Mouse (Mus musculus) liver, embryonic 14.5 days (tissue): ENCODE data around the gene Gm11172. TPM values are rescaled to one million over a fixed set of nuclear protein-coding genes. Genes with fewer than 3 reads are reported as not detected.

ENCODE experiments used
- ATAC-seq: fragments of 200-750 bp; cut with Nextera tagmentation; 2 replicates; pipeline ENCODE4 v1.8.0; 2017; ENCODE audit warnings: moderate number of reproducible peaks, mild to moderate bottlenecking, moderate library complexity; ENCODE audit not compliant: insufficient read depth
- DNase-seq, 3 experiments: peaks; one replicate each; pipeline ENCODE4 v3.0.0-alpha.2; 2012 to 2013; ENCODE audit warnings: low read depth in 3 of 3, low spot score in 3 of 3
- H3K27ac ChIP-seq: fragments of 300-500 bp; sonication (generic); 2 replicates; pipeline ENCODE4 v1.5.1; 2014; ENCODE audit warnings: moderate library complexity, mild to moderate bottlenecking, control low read depth, inconsistent platforms
- H3K27me3 ChIP-seq: fragments of 300-500 bp; sonication (generic); 2 replicates; pipeline ENCODE4 v1.6.1; 2014; ENCODE audit warnings: mild to moderate bottlenecking, low read length, moderate library complexity; ENCODE audit not compliant: control insufficient read depth, insufficient read depth
- H3K36me3 ChIP-seq: fragments of 300-500 bp; sonication (generic); replicated peaks from 2 replicates; pipeline ENCODE4 v1.6.1; 2014; ENCODE audit warnings: low read depth; ENCODE audit not compliant: control insufficient read depth, insufficient read depth
- H3K4me1 ChIP-seq, 2 experiments: fragments of 200-500 bp in 1 of 2; fragments of 300-500 bp in 1 of 2; sonication (generic) in 1 of 2; replicated peaks; 2 replicates each; pipeline ENCODE4 v1.6.1; 2012 to 2014; ENCODE audit warnings: antibody characterized with exemption in 1 of 2, inconsistent platforms in 1 of 2, low read length in 1 of 2; ENCODE audit not compliant: control insufficient read depth in 2 of 2, insufficient read depth in 2 of 2
- H3K4me2 ChIP-seq: fragments of 300-500 bp; sonication (generic); 2 replicates; pipeline ENCODE4 v1.6.1; 2014; ENCODE audit warnings: low read depth, mild to moderate bottlenecking, control low read depth, moderate library complexity
- H3K4me3 ChIP-seq, 2 experiments: fragments of 200-500 bp in 1 of 2; fragments of 300-500 bp in 1 of 2; sonication (generic) in 1 of 2; 2 replicates each; pipeline ENCODE4 v1.5.1; 2012 to 2014; ENCODE audit warnings: low read depth in 2 of 2, low read length in 2 of 2, mild to moderate bottlenecking in 2 of 2, control low read depth in 1 of 2, inconsistent platforms in 1 of 2, moderate library complexity in 1 of 2; ENCODE audit not compliant: insufficient read depth in 1 of 2
- H3K9ac ChIP-seq: fragments of 300-500 bp; sonication (generic); replicated peaks from 2 replicates; pipeline ENCODE4 v1.6.1; 2014; ENCODE audit warnings: mild to moderate bottlenecking, control low read depth, moderate library complexity
- H3K9me3 ChIP-seq: fragments of 300-500 bp; sonication (generic); 2 replicates; pipeline ENCODE4 v1.6.1; 2016; ENCODE audit warnings: low read length, mixed read lengths; ENCODE audit not compliant: control insufficient read depth
- CTCF ChIP-seq: IDR thresholded peaks from 2 replicates; pipeline ENCODE4 v1.5.1; 2016; ENCODE audit warnings: antibody characterized with exemption, low read depth, control low read depth
- EP300 ChIP-seq: IDR thresholded peaks from 2 replicates; pipeline ENCODE4 v1.6.1; 2016; ENCODE audit warnings: antibody characterized with exemption, low read depth
- WGBS: fragments of 180-500 bp; shearing (Covaris S2); extraction: QIAGEN DNeasy Blood & Tissue Kit; methylation state at CpG from one replicate; pipeline ENCODE4 v1.1.7; 2014; ENCODE audit not compliant: insufficient replicate concordance; 5-methylcytosine and 5-hydroxymethylcytosine counted together
- polyA plus RNA-seq, 2 experiments: library from polyadenylated mRNA; depleted of rRNA in 1 of 2; stranded (reverse) in 1 of 2; unstranded in 1 of 2; fragments of >200 nt; fragmentation: Nextera tagmentation in 1 of 2; extraction: Ambion mirVana in 1 of 2; gene quantifications; 2 replicates each; pipeline versions ENCODE4 v1.2.1 to v1.2.3; 2012 to 2014

Gm11172 gene
- polyA plus RNA-seq, 2 experiments, result not detected

DNA sequence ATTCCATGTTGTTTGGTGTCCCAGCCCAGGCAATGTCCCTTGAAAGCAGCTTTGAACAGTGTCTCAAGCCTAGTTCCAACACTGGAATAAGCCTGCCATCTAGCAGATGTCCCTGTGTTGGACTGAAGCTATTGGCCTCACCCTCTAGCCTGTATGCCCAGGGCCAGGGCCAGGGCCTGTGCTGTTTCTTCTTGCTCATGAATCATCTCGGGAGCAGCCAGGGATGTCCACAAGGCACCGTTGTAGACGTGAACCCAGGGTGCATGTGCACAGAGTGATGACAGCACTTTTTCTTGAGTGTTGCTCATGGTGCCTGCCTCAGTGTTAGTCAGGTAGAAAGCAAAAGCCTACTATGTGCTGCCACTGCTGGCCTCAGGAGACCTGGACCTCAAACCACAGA is 24.5 kb downstream of the Gm11172 start:
- Histone ChIP-seq H3K27me3 (no peaks in the 10 kb centered on the region), H3K4me2 (no peak overlapping the region), H3K4me1 (peaks cover 6 to 18% of the 10 kb centered on the region in 2 experiments), H3K27ac (no peak overlapping the region), H3K9me3 (no peaks in the 10 kb centered on the region), H3K9ac (no peak overlapping the region), H3K36me3 (no peaks in the 10 kb centered on the region), H3K4me3 (no peak overlapping the region)
- TF ChIP-seq EP300 (no peak), CTCF (no peak)
- DNase-seq (no peak), ATAC-seq (no peak)
- 69% methylated on average over 3 of the region's 3 CpGs for WGBS

DNA sequence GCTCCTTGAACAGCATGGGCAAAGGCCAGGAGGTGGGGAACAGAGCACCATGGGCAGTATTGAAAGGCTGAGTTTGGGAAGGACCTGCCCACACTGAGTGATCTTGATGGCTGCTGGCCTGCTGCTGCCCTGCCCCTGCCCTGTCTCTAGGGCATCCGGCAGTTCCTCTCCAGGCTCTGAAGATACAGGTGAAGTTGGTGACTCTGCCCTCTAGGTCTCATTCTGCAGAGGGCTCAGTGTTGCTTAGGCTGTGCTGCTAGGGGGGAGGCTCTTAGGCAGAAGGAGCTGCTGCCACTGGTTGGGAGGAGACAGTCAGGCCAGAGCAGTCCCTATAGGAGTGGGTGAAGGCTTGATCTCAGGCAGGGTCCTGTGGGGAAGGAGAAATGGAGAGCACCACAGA is 25.2 kb downstream of the Gm11172 start:
- Histone ChIP-seq H3K4me2 (no peak overlapping the region), H3K4me3 (no peak overlapping the region), H3K9me3 (no peaks in the 10 kb centered on the region), H3K9ac (no peak overlapping the region), H3K27me3 (no peaks in the 10 kb centered on the region), H3K27ac (no peak overlapping the region), H3K4me1 (peaks cover 6 to 18% of the 10 kb centered on the region in 2 experiments), H3K36me3 (no peaks in the 10 kb centered on the region)
- ATAC-seq (no peak), DNase-seq (no peak)
- WGBS, result 74% methylated on average over 1 of the region's 1 CpGs
- TF ChIP-seq CTCF (no peak), EP300 (no peak)

DNA sequence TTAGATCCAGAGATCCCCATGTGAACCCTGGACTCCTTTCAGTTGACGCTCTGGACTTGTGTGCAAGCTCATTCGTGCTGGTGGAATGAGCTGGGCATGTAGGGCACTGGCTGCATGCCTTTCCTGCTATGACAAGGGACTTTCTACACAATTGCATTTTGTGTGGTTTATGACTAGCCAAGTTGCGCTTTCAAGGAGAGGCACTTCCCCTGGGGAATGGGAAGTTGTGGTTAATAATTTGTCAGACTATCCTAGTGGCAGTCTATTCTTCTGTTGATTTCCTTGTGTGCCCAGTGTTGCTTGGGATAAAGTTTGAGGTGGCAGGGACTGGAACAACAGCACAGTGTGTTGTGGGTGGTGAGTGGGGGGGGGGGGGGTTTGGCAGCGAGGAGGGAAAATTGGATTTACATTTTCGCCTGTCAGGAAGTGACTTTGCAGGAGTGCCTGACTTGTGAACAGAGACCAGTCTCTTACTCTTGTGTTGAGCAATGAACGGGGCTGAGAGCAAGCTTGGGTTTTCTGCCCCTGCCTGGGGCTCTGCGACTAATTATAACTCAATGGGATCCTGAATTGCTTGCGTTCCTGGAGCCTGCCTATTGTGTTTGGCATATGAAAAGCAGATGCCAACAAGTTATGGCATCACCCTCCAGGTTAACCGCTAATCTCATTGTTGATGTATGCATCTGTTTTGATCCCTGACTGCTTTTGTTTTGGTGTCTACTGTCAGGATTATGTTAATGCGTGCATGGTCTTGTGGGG is 26.0 kb downstream of the Gm11172 start:
- Histone ChIP-seq H3K36me3 (no peaks in the 10 kb centered on the region), H3K4me2 (peak overlapping the region; percentile 19; the same call in 1 of the 2 replicates), H3K27ac (no peak overlapping the region), H3K4me3 (no peak overlapping the region), H3K9ac (no peak overlapping the region), H3K27me3 (no peaks in the 10 kb centered on the region), H3K4me1 (peaks cover 6 to 22% of the 10 kb centered on the region in 2 experiments), H3K9me3 (no peaks in the 10 kb centered on the region)
- peak in 1 of 3 experiments; percentile 19 for DNase-seq
- no peak for TF ChIP-seq CTCF
- TF ChIP-seq EP300, result no peak
- no peak for ATAC-seq
- WGBS, result 32% methylated on average over 10 of the region's 10 CpGs

DNA sequence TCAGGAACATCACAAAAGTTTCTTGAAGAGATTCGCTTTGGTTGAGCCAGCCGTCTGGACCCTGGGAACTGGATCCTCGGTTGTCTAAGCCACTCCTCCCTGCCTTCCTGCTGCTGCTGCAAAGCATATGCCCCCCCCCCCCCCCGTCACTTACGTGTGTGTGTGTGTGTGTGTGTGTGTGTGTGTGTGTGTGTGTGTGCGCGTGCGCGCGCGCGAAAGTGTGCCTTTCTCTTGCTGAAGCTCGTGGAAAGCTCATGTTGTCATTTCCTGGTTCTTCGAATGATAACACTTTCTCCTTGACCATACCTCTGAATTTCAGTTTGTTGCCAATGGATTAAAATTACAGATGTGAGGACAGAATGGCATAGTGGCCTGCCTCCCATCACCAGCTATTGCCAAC is 27.3 kb downstream of the Gm11172 start:
- 85% methylated on average over 12 of the region's 14 CpGs for WGBS
- Histone ChIP-seq H3K4me2 (no peak overlapping the region), H3K4me3 (no peak overlapping the region), H3K9ac (no peak overlapping the region), H3K4me1 (peaks cover 3 to 26% of the 10 kb centered on the region in 2 experiments), H3K9me3 (no peaks in the 10 kb centered on the region), H3K36me3 (no peaks in the 10 kb centered on the region), H3K27me3 (no peaks in the 10 kb centered on the region), H3K27ac (no peak overlapping the region)
- no peak for DNase-seq
- TF ChIP-seq EP300, result no peak
- no peak for TF ChIP-seq CTCF
- no peak for ATAC-seq

DNA sequence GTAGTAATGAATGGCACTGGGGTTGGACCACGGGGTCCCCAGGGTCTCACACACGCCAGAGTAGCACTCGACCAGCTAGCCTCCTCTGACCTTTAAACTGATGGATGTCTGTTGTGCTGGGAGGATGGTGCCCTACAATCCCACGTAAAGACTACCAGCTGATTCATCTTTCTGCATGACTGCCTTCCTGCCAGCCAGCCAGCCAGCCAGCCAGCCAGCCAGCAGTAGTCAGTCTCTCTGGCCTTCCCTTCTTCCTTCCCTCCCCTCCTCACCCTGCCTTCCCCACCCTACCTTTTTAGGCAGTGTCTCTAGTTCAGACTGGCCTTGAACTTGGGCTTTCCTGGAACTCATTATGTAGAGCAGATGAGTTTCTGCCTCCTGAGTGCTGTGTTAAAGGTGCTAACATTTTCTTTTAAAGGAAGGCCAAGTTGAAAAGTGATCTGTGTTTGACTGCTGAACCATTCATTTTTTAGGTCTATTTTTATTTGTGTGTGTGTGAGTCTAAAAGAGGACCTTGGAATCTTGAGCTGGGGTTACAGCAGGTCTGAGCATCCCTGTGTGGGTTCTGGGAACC is 29.7 kb downstream of the Gm11172 start:
- Histone ChIP-seq H3K27ac (no peak overlapping the region), H3K9me3 (no peaks in the 10 kb centered on the region), H3K9ac (no peak overlapping the region), H3K36me3 (no peaks in the 10 kb centered on the region), H3K4me1 (peaks cover 0 to 20% of the 10 kb centered on the region in 2 experiments; a peak in 3 of 4 replicates), H3K27me3 (no peaks in the 10 kb centered on the region), H3K4me3 (no peak overlapping the region), H3K4me2 (no peak overlapping the region)
- WGBS, result 63% methylated on average over 4 of the region's 4 CpGs
- no peak for DNase-seq
- no peak for ATAC-seq
- no peak for TF ChIP-seq EP300
- TF ChIP-seq CTCF, result no peak
